Mouse (Mus musculus) lung, adult 2 months (tissue): Measurements from ENCODE around the gene Chuk. TPM values are rescaled to one million over a fixed set of nuclear protein-coding genes. Genes with fewer than 3 reads are reported as not detected.

ENCODE experiments used
- DNase-seq: peaks from one replicate; pipeline ENCODE4 v3.0.0; 2022
- H3K4me1 ChIP-seq: fragments of 200-500 bp; 2 replicates; pipeline ENCODE4 v1.6.1; 2011; ENCODE audit warnings: low read length; ENCODE audit not compliant: control insufficient read depth, insufficient read depth
- H3K4me3 ChIP-seq: fragments of 200-500 bp; replicated peaks from 2 replicates; pipeline ENCODE3; 2011; ENCODE audit warnings: low read depth, mild to moderate bottlenecking, control low read depth, low read length; ENCODE audit errors: extremely low read depth
- CTCF ChIP-seq: fragments of 200-500 bp; IDR thresholded peaks from 2 replicates; pipeline ENCODE4 v1.5.1; 2011; ENCODE audit warnings: mild to moderate bottlenecking, low read length, control low read depth; ENCODE audit not compliant: insufficient read depth
- POLR2A ChIP-seq: fragments of 200-500 bp; IDR thresholded peaks from 2 replicates; pipeline ENCODE4 v1.6.1; 2011; ENCODE audit warnings: low read depth, mild to moderate bottlenecking, control low read depth, low read length, borderline replicate concordance; ENCODE audit errors: extremely low read depth
- WGBS: fragments of 180-500 bp; shearing (Covaris S2); methylation state at CpG from one replicate; pipeline ENCODE4 v1.1.7; 2018; 5-methylcytosine and 5-hydroxymethylcytosine counted together
- polyA plus RNA-seq: library from polyadenylated mRNA; depleted of rRNA; stranded (reverse); fragments of >200 nt; gene quantifications from 2 replicates; pipeline ENCODE4 v1.2.3, GENCODE M21; 2012

Chuk gene
- polyA plus RNA-seq, 1 experiment, result 16.1 TPM

DNA sequence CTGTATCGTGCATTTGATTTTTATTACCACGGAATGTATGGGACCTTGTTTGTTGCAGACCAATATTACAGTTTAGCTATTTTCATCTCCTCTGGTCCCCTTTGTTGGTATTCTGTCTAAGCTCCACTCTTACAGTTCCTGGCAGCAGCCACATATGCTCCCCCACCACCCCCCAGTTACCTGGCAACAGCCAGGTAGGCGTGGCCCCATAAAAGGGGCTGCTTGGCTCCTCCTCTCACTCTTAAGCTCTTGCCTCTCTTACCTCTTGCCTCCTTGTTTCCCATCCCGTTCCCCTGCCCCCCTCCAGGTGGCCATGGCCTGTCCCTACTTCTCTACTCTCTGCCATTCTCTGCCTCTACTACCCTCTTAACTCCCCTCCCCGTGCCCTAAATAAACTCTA, 36.1 kb downstream of the Chuk start:
- H3K4me3 ChIP-seq, result no peak overlapping the region
- 69% methylated on average over 5 of the region's 5 CpGs for WGBS
- TF ChIP-seq CTCF (no peak), POLR2A (no peak)
- no peak for DNase-seq
- H3K4me1 ChIP-seq, result peaks cover 3% of the 10 kb centered on the region; the same call in 1 of the 2 replicates

- DNase-seq, result no peak
- WGBS, result 2% methylated on average over 4 of the region's 4 CpGs
- H3K4me3 ChIP-seq, result peak overlapping the region; percentile 90
- peaks cover 3% of the 10 kb centered on the region; the same call in 1 of the 2 replicates for H3K4me1 ChIP-seq
- 0 out of 2 replicates have a peak, but pooled peaks have one; percentile 18 for TF ChIP-seq POLR2A
- no peak for TF ChIP-seq CTCF
Observed at GRCm38 (mm10) chr19:44069914-44070232, 37.4 kb downstream of the Chuk start.

- no peak for TF ChIP-seq CTCF
- no peak for TF ChIP-seq POLR2A
- peak within 1 kb of the TSS; percentile 90 for H3K4me3 ChIP-seq
- under 1% methylated on average over 75 of the region's 75 CpGs for WGBS
- H3K4me1 ChIP-seq, result peaks cover 3% of the 10 kb centered on the region; the same call in 1 of the 2 replicates
- peak; percentile 91 for DNase-seq
Observed at GRCm38 (mm10) chr19:44069121-44069913, 38.0 kb downstream of the Chuk start, which contains the start of gene Erlin1. Erlin1 (minus strand) TSS chr19:44069785.

GRCm38 (mm10) chr19:44068232-44068631, 39.0 kb downstream of the Chuk start:
- no peak overlapping the region for H3K4me3 ChIP-seq

DNA sequence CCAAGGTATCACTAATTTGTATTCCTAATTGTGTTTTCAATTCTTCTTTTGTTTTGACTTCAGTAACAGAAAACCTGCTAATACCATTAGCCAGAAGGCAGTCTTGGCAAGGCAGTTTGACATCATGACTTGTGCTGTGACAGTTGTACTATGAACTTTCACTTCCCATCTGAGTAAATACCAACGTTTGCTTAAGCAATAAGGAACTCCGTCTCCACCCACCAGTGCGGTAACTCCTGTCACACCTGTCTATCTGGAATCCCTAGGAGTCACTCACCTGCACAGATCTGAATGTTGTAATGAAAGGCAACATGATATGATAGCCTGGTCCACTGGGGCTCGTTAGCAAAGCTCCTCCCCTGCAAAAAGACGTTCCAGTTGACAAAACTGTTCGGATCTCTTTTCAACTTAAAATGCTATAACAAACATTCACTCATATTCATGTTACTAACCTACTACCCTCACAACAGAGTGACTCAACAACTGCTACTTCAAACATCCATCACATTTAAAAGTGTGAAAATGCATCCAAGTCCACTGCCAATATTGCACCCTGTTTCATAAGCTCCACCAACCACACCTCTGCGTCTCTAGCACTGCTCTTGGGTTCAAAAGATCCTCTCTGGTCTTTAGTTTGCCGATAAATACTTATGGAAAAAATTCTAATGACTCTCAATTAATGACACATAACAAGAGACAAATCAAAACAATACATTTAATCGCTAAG, 39.8 kb downstream of the Chuk start:
- 62% methylated on average over 9 of the region's 9 CpGs for WGBS
- no peak overlapping the region for H3K4me3 ChIP-seq
- DNase-seq, result no peak
- TF ChIP-seq CTCF (no peak), POLR2A (no peak)
- H3K4me1 ChIP-seq, result peaks cover 5% of the 10 kb centered on the region

More at GRCm38 (mm10) chr19:44068232-44068631, 39.0 kb downstream of the Chuk start:
- no peak for DNase-seq
- 76% methylated on average over 4 of the region's 4 CpGs for WGBS
- H3K4me1 ChIP-seq, result peaks cover 5% of the 10 kb centered on the region
- TF ChIP-seq POLR2A (no peak), CTCF (no peak)

DNA sequence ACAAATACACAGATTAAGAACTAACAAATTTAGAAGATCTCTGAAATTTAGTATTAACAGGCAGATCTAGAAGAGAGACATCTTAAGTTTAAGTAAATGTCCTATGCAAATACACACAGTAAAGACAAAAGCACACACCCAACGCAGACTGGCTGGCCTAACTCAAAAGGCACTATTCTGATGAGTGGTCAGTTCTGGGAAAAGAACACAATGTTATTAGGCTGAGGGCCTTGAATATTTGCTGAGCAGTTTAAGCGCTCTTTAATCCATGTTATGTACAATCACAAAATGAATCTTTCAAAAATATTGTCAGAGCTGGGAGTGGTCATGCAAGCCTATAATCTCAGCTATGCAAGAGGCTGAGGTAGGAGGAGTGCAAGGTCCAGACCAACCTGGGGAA, 42.5 kb downstream of the Chuk start:
- no peak for DNase-seq
- 71% methylated on average over 2 of the region's 2 CpGs for WGBS
- no peak for TF ChIP-seq CTCF
- no peak for TF ChIP-seq POLR2A
- Histone ChIP-seq H3K4me1 (peaks cover 5% of the 10 kb centered on the region), H3K4me3 (no peak overlapping the region)

DNA sequence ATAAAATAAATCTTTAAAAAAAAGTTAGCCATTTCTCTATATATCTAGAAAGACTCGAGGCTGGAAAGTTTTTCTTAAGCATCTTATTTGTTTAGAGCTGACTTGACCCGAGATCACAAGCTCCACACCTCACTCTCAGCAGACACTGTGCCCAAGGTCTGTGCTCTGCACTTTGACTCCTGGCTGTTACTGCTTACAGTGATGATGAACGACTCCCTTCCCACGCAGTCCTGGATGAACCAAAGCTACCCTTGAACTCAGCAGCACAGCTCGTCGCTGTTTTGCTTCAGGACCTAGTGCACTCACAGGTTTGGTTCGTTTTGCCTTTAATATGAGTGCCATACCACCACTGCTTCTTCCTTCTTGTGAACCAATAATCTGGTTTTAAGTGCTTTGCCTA, 43.5 kb downstream of the Chuk start:
- DNase-seq, result no peak
- WGBS, result 79% methylated on average over 7 of the region's 7 CpGs
- no peak for TF ChIP-seq POLR2A
- TF ChIP-seq CTCF, result no peak
- H3K4me1 ChIP-seq, result peaks cover 5% of the 10 kb centered on the region
- no peak overlapping the region for H3K4me3 ChIP-seq

GRCm38 (mm10) chr19:44060226-44060625, 47.1 kb downstream of the Chuk start:
- WGBS, result 76% methylated on average over 3 of the region's 3 CpGs
- no peak for DNase-seq
- TF ChIP-seq POLR2A, result no peak
- no peak for TF ChIP-seq CTCF
- peaks cover 3% of the 10 kb centered on the region; the same call in 1 of the 2 replicates for H3K4me1 ChIP-seq
- H3K4me3 ChIP-seq, result no peak overlapping the region

DNA sequence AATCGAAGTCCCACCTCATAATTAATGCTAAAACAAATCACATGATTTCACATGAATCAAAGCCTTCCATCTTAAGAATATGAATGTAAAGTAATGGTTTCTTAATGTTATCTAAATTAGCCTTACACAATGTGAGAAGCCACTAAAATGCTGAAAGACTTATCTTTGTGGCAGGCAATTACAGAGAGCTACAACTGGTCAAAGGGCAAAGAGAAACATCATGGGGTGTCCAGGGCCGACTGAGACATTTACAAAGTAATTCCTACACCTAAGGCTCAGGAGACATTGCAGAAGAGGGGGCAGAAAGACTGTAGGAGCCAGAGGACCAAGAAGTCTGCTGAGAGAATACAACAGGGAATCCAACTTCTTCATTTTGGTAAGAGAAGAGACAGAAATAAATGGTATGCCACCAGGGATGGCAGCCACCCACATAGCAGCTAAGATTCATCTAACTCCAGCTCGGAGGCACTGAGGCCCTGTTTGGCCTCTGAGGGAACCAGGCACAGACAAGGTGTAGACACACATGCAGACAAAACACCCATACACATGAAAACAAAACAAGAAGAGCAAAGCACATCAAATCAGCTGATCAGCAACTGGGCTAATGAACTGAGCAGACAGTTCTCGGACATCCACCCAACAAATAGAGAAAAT, 52.0 kb downstream of the Chuk start:
- WGBS, result 80% methylated on average over 4 of the region's 4 CpGs
- DNase-seq, result no peak
- no peaks in the 10 kb centered on the region for H3K4me1 ChIP-seq
- TF ChIP-seq CTCF (no peak), POLR2A (no peak)
- no peak overlapping the region for H3K4me3 ChIP-seq

- DNase-seq, result no peak
Observed at GRCm38 (mm10) chr19:44050388-44050787, 56.9 kb downstream of the Chuk start.

More at GRCm38 (mm10) chr19:44050388-44050787, 56.9 kb downstream of the Chuk start:
- TF ChIP-seq POLR2A, result no peak
- no peak for TF ChIP-seq CTCF
- Histone ChIP-seq H3K4me3 (no peak overlapping the region), H3K4me1 (no peaks in the 10 kb centered on the region)
- 62% methylated on average over 4 of the region's 4 CpGs for WGBS
